Mouse (Mus musculus): ENCODE measurements around the gene Slc38a9. TPM values are rescaled to one million over a fixed set of nuclear protein-coding genes. Genes with fewer than 3 reads are reported as not detected.

The Slc38a9 gene
- 4.1 TPM in 2 replicates for polyA plus RNA-seq (2012; rRNA removed)

DNA sequence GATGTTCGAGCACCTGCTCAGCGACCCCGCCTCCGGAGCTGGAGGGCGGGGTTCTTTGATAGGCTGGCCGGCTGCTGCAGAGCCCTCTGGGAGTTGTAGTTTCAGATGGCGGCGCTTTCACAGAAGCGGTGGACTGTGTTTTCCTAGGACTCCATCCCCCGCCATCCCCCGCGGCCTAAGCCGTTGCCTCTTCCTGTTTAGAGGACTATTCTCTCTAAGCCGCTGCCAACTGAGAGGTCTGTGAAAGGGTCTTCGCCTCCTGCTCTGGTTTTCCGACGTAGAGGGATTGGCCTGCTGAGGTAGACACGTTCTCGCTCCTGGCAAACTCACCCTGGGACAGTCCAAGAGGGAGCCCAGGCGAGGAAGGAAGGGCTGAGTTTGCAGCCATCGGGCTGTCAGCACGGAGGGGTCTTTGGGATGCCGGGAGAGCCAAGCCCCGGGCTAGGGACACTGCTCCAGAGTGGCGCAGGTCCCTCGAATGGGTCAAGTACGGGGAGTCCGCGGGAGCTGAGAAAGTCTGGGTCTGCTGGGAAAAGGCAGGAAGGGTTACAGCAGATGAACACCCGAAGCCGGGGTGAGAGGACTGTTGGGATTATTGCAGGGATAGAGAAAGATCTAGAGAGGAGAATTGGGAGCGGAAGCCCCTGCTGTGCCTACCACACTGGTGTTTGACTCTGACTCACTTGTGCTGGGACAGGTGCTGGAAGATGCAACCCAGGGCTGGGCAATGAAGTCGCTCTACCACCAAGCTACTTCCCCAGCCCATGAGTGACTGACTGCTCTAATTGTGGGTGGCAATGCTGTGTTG lies at the start of gene Slc38a9:
TSS of gene Slc38a9 (plus strand) at position 178 of the 808 bp plus-strand sequence.

DNA sequence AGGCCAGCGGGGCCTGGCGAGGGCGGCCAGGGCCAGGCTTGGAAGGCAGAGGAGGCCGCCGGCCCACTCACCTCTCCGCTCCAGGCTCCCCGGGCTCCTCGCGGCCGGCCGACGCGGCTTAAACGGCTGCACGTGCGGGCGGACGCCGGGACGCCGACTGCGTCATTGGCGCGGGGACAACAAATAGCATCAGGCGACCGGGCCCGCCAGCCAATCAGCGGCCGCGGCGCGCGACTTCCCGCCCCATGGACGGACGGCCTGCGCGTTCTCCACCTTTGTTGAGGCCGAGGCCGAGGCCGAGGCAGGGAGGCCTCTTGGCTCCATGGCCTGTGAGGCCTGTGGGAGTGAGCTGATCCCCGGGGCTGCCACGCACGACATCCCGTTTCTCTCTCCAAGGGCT lies 8.3 kb upstream of the Slc38a9 start, which contains the start of gene Ddx4:
TSS of gene Ddx4 (minus strand) at position 271 of the 400 bp plus-strand sequence.

Other genes starting within 250 kb of the Slc38a9 start
- gene Il6st, start 196.7 kb upstream of the Slc38a9 start, polyA plus RNA-seq (2012; rRNA removed) = 15.4 and 18.0 TPM in 2 replicates
- gene Il31ra, start 66.4 kb upstream of the Slc38a9 start, polyA plus RNA-seq (2012; rRNA removed) = not detected in 2 replicates
- gene Ddx4, start 8.3 kb upstream of the Slc38a9 start, polyA plus RNA-seq (2012; rRNA removed) = not detected in 2 replicates
- 58.8 and 59.9 TPM in 2 replicates for gene Plpp1, start 140.0 kb downstream of the Slc38a9 start, polyA plus RNA-seq (2012; rRNA removed)

All from colon, adult 2 months (tissue).